Mouse (Mus musculus) urinary bladder, postnatal 36 days (tissue): ENCODE results near the gene Rb1.

Source experiments
- DNase-seq, 2 experiments: peaks; one replicate each; pipeline ENCODE4 v3.0.0; 2022; ENCODE audit warnings: low spot score in 2 of 2, mixed read lengths in 1 of 2

Gene Rb1

DNA sequence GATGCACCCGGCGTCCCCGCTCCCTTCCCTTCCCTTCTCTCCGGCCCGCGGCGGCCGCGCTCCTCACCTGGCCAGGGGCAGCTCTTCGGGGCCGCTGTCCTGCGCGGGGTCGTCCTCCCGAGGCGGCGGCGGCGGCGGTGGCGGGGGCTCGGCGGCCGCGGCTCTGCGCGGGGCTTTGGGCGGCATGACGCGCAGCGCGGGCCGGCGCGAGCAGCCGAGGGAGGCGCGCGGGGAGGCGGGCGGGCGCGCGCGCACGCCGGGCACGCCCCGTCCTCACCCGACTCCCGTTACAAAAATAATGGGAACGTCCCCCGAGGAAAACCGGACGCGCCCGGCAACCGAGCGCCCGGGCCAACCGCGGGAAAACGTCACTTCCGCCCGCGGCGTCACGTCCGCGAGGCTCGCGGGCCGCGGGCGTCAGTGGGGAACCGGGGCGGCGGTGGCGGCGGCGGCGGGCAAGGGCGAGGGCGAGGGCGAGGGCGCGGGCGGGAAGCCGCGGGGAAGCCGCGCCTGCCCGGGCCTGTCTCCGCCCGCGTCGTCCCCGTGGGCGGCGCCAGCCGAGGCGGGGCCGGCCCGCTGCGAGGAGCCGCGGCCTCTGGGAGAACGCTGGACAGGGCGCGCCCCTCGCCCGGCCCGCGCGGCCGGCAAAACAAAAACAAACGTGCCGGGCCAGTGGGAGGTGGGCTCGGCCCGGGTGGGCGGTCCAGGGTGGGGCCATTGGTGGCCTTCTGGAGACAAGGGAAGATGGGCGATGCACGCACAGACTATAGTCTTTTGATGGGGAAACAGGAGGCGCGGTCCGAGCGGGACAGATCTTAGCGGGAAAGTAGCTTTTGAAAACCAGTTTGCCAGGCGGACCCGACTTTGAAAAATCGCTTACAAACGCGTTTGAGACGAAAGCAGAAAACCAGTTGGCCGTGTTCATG, at the start of gene Rb1:
TSS of gene Rb1 (minus strand) at position 367 of the 926 bp plus-strand sequence.
- peak; percentile 78 to 83 for DNase-seq

DNA sequence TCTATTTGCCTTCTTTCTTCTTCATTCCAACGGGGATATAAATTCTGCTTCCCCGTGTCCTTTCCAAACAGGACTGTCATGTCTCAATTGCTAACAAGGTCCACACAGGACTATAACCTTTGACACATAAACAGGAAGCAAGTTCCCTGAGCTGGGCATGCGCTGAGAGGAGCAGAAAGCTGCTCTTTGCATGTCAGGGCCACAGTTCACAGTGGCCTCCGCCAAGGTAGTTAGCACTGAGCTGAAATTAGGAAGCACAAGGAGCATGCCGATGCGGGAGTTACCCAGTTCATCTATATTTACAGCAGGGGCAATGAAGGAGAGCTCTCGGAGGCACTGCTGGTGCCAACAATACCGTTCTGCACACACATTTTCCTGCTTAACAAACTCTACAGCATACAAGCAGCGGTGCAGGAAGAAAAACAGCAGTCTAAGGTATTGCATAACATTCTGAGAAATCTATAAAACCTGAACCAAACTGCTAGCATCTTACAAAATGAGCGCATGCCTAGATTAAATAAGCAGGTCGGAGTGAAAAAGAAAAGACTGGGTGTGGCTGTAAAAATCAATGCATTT, 48.8 kb upstream of the Rb1 start:
- no peak for DNase-seq

GRCm38 (mm10) chr14:73373606-73374005, 48.0 kb upstream of the Rb1 start:
- no peak for DNase-seq

DNA sequence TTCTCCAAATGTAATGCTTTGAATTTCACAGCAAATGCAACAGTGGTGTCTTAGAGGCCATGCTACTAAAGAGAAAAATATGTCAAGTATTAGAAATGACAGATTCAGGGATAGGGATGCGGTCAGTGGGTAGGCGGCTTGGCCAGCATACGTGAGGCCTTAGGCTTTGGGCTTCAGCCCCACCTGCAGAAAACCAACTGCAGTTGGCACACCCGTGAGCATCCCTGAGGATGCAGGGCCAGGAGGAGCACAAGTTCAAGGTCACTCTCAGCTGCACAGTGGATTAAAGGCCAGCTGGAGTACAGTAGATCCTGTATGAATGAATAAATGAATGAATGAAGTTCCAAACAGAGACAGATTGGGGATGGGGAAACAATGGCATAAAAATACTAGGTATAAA, 47.4 kb upstream of the Rb1 start:
- DNase-seq: no peak

DNA sequence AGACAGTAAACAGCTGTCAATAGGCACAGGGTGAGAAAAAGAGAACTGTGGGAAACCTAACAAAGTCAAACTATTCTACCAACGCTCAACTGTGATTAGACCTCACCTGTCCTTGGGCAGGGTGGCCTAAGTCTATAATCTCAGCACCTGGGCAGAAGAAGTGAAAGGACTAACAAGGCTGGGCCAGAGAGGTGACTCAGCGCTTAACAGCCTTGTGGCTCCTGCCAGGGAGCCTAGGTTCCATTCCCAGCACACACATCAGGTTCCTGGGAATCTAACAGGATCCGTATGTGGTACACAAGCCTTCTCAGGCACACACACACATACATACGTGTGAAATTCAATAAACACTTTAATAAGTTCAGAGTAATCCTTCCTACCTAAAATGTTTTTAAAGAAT, 46.0 kb upstream of the Rb1 start:
- no peak for DNase-seq

GRCm38 (mm10) chr14:73370695-73371372, 45.2 kb upstream of the Rb1 start:
- no peak for DNase-seq

DNA sequence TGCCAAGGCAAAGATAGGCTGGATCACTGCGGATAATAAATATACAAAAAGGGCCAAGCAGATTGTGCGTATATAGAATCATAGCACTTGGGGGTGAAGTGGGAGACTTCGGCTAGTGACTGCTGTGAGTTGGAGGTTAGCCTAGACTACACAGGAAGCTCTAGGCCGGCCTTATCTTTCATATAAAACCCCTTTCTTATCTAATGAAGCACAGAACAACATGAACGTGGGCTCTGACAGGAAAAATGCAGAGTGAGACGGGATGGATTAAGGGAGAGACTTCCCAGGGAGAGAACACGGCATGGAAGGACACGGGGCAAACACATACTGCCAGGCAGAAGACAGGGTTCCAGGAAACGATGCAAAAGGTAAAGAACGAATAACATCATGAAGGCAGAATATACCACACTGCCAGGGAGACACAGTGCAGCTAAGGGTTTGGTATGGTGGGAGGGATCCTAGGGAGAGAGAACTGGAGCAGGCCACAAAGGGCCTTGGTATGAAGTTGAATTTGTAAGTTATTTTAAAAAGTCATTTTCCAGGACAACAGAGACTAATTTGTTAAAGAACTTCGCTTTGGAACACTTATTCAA, 44.6 kb upstream of the Rb1 start:
- DNase-seq: no peak

DNA sequence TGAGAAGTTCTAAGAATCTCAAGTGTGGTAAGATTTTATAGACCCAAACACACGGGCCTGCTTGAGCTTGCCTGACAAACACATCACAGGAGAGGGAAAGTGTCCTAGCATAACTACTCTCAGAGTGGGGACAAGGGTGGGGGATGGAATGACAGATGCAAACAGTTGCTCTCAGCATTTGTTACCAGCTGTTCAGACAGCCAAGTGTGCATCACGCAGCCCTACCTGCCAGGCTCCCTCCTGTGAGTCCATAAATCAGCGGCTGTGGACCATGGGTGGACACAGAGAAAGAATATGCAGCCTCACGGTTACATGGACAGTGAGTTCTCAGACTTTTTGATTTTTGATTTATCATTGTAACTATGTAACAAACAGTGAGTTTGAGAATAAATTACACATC, 44.0 kb upstream of the Rb1 start:
- DNase-seq: no peak

DNA sequence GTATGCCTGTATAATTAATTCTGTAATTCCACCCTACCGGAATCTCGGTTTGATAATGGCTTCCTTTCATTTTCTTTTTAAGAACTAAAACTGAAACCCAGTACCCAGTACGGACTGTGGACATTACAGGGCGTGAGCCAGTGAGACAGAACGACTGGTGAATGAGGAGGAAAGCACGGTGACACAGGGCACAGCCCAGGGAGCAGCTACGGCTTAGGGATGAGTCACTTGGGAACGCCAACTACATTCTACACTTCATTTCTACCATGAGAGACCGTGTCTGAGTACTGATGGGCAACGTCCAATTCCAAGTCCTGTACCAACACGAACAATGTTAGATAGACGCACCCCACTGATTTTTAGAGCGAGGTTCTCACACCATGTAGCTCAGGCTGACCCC, 43.3 kb upstream of the Rb1 start:
- no peak for DNase-seq

GRCm38 (mm10) chr14:73368221-73368620, 42.6 kb upstream of the Rb1 start:
- no peak for DNase-seq

DNA sequence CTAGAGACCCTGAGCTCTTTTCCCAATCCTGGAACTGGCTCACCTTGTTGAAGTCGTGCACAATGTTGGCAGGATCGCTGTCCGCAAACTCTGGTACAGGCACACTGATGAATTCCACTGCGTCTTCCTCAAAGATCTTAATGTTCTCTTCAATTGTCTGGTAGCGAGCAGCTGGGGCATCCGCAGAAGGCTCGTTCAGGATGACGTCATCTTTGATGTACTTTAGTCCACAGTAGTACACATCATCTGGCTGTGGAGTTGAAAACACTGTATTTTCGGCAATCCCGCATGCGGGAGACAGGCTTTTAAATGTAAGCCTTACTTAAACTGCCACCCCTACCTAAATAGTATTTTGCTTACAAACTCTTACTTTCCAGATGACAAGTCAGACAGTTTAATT, 40.7 kb upstream of the Rb1 start:
- no peak for DNase-seq

- no peak for DNase-seq
These were observed 38.2 kb upstream of the Rb1 start for GRCm38 (mm10) chr14:73363782-73364181.

DNA sequence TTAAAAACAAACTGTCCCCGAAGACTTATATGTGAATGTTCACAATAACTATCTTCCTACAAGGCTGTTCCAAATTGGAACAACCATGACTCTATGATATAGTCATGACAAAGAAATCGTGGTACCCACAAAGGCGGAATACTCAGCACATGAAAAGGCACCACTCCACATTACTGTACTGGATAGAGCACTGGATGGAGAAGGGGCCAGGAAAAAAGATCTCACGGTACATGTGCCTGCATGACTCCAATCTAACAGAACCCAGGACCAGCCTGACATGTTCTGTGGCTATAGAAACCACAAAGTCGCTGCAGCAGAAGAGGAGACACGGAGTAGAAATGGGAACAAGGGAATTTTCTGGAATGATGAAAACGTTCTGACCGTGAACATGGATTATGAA, 29.1 kb upstream of the Rb1 start:
- no peak for DNase-seq

GRCm38 (mm10) chr14:73351118-73351517, 25.5 kb upstream of the Rb1 start:
- DNase-seq: no peak

- no peak for DNase-seq
These were observed 24.4 kb upstream of the Rb1 start for GRCm38 (mm10) chr14:73350029-73350428.

DNA sequence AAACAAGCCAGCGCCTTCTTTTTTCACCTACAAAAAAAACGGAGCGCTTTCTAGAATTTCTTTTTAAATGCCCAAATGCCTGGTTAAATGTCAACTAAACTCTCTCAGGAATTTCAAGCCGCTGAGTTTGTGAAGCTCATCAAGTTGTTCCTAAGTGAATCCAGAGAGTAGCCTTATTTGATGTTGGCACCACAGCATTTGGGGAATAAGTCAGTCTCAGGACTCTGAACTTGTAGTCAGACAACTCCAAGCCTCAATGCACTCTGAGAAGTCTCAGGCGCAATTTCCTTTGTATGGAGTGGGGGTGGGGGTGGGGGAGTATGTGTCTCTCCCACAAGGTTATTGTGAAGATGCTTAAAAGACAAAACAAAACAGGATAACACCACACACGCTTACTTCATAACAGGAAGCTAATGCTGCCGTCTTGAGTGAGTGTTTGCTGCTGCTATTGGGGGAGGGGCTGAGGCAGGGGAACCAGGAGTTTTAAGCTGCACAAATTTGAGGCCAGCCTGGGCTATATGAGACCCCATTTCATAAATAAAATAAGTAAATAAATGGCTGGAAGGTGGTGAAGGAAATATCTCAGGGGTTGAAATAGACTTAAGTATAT, 23.5 kb upstream of the Rb1 start:
- DNase-seq: no peak

DNA sequence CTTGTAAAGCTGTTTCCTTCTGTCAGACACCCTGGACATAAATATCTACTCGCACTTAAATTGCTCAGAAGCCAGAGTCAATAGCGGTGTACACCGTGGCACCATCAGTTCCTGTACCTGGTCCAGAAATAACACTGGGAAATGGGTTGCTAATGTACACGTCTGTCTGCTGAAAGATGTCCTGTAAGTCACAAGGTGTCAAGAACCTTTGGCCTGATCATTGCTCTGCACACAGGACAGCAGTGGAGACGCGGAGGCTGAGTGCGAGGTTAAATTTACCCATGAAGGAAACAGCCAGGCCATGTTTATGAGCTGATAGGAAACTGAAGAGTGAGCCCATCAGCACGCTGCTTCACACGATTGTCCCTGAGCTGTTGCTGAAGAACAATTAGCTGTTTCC, 21.7 kb upstream of the Rb1 start:
- no peak for DNase-seq

- DNase-seq: no peak
These were observed 20.0 kb upstream of the Rb1 start for GRCm38 (mm10) chr14:73345614-73346013.

DNA sequence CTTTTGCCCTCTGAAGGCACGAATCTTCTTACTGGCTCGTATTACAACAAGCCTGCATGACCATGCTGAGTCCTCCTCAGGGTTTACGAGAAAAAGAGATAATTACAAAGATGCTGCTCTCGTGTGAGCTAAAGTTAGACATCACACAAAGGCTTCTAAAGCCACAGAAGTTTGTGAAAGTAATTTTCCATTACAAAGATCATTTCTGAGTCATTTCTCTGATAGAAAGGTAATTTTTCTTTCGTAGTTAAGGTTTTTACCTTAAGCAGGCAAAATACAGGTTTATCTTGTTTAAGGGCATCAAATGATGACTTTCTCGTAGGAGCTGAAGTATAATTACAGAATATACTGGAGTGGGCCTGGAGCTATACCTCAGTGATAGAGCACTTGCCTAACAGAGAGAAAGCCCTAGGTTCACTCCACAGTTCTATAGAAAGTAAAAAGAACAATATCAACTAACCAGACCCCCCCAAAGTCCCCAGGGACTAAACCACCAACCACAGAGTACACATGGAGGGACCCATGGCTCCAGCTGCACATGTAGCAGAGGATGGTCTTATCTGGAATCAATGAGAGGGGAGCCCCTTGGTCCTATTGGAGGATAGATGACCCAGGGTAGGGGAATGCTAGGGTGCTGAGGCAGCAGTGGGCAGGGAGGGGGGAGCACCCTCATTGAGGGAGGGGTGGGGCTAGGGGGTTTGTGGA, 14.6 kb upstream of the Rb1 start:
- DNase-seq: no peak

- no peak for DNase-seq
These were observed 14.0 kb upstream of the Rb1 start for GRCm38 (mm10) chr14:73339615-73340014.

- DNase-seq: no peak
These were observed 10.9 kb upstream of the Rb1 start for GRCm38 (mm10) chr14:73336316-73337080.
